ENCODE assay signal across 9 mouse cellular contexts in genomic region chrX:7764657-7765280, GRCm38 (mm10). TPM values are rescaled to one million over a fixed set of nuclear protein-coding genes. Genes with fewer than 3 reads are reported as not detected.
DNase-seq lines count a peak whose midpoint lies in the region; ATAC-seq and TF ChIP-seq lines count a peak whose summit lies in the region.
"Had no signal": no experiment of that assay in that cellular context is flagged by ENCODE, and none has a peak within 500 bp of the region (broad histone marks: within the 10 kb centered on the region; RNA-seq: fewer than 3 reads in every experiment).

No protein-coding gene starts in this region.

- peak overlapping the region; percentile 80 for H3K4me2 ChIP-seq in heart, embryonic 12.5 days
- peak overlapping the region; percentile 65 for H3K4me2 ChIP-seq in heart, postnatal 0 days (ENCODE audit: low read depth, low read length)

- no peak for TF ChIP-seq CTCF in heart, postnatal 0 days (IDR thresholded peaks at IDR 0.05; ENCODE audit: low read depth)

- WGBS in heart, embryonic 12.5 days: 19% methylated on average over 9 of the region's 9 CpGs
- WGBS in heart, postnatal 0 days: 31% methylated on average over 9 of the region's 9 CpGs
- 69% methylated on average over 9 of the region's 9 CpGs for WGBS in macrophage (ENCODE audit: missing documents)

- TF ChIP-seq EP300 in heart, postnatal 0 days (IDR thresholded peaks at IDR 0.05; ENCODE audit: low read depth): no peak

- H3K4me1 ChIP-seq in heart, embryonic 12.5 days (replicated peaks): peaks cover 24% of the 10 kb centered on the region
- peaks cover 2 to 9% of the 10 kb centered on the region in 2 experiments; a peak in 2 of 4 replicates for H3K4me1 ChIP-seq in ES-E14 (ENCODE audit: control insufficient read depth in 2 of 2, insufficient read depth in 2 of 2, low read length in 2 of 2, poor library complexity in 1 of 2)
- no peaks in the 10 kb centered on the region for H3K4me1 ChIP-seq in heart, postnatal 0 days (ENCODE audit: control insufficient read depth, insufficient read depth)

- H3K9ac ChIP-seq in heart, embryonic 12.5 days: peak overlapping the region; percentile 86
- H3K9ac ChIP-seq in ES-E14 (ENCODE audit: insufficient read depth, low read depth, low read length, poor library complexity, severe bottlenecking): peak overlapping the region; percentile 88
- no peak overlapping the region for H3K9ac ChIP-seq in heart, postnatal 0 days (replicated peaks; ENCODE audit: low read depth, low read length)

- intact Hi-C loops in gastrocnemius, postnatal 14 days (cut with DNase I; ENCODE audit: low total_unique reads): no loop called here

- in situ Hi-C loops in ES-E14 (cut with MboI; ENCODE audit: low sequenced_read_pairs in 2 of 2, unreplicated experiment in 2 of 2): no loop called here

- DNase-seq in heart, adult 18-20 months: no peak
- DNase-seq in ES-E14 (ENCODE audit: low read depth, low spot score): peak; percentile 59
- DNase-seq in heart, postnatal 0 days (ENCODE audit: low spot score): no peak
- DNase-seq in embryo, embryonic 11 days: no peak
- DNase-seq in gastrocnemius, postnatal 14 days: no peak
- DNase-seq in kidney, postnatal 36 days: no peak

- H3K79me2 ChIP-seq in macrophage (ENCODE audit: inconsistent target): peaks cover 46% of the 10 kb centered on the region

- H3K36me3 ChIP-seq in heart, embryonic 12.5 days: peaks cover 33% of the 10 kb centered on the region
- H3K36me3 ChIP-seq in ES-E14 (ENCODE audit: control insufficient read depth, insufficient read depth, low read length, poor library complexity, severe bottlenecking) (peaks cover 34% of the 10 kb centered on the region), macrophage (ENCODE audit: inconsistent target) (no peaks in the 10 kb centered on the region)
- H3K36me3 ChIP-seq in heart, postnatal 0 days (replicated peaks; ENCODE audit: control insufficient read depth, insufficient read depth, low read length): peaks cover 17% of the 10 kb centered on the region; the same call in 1 of the 2 replicates

- no peaks in the 10 kb centered on the region for H3K27me3 ChIP-seq in heart, embryonic 12.5 days (replicated peaks)
- no peaks in the 10 kb centered on the region for H3K27me3 ChIP-seq in heart, postnatal 0 days (ENCODE audit: control insufficient read depth, insufficient read depth, low read length)

- H3K4me3 ChIP-seq in heart, embryonic 12.5 days: peak overlapping the region; percentile 87
- peak overlapping the region; percentile 88 to 93 for H3K4me3 ChIP-seq in ES-E14 (ENCODE audit: insufficient read depth in 1 of 2, low read depth in 1 of 2, low read length in 2 of 2, poor library complexity in 1 of 2, severe bottlenecking in 1 of 2)
- H3K4me3 ChIP-seq in heart, postnatal 0 days (ENCODE audit: low read depth, low read length): peak overlapping the region; percentile 76; the same call in 1 of the 2 replicates
- peak overlapping the region; percentile 71 for H3K4me3 ChIP-seq in macrophage (ENCODE audit: inconsistent target)

- ATAC-seq in heart, embryonic 12.5 days (ENCODE audit: insufficient number of reproducible peaks, low FRiP score): no peak
- ATAC-seq in heart, postnatal 0 days (ENCODE audit: insufficient read depth, low read depth): no peak

- H3K9me3 ChIP-seq in heart, embryonic 12.5 days (replicated peaks): no peaks in the 10 kb centered on the region
- no peaks in the 10 kb centered on the region for H3K9me3 ChIP-seq in ES-E14 (ENCODE audit: control insufficient read depth, insufficient read depth, low read depth, low read length)
- H3K9me3 ChIP-seq in heart, postnatal 0 days (replicated peaks; ENCODE audit: control insufficient read depth, low read length): no peaks in the 10 kb centered on the region

- peak overlapping the region; percentile 60; the same call in 1 of the 2 replicates for H3K27ac ChIP-seq in heart, embryonic 12.5 days (ENCODE audit: poor library complexity, severe bottlenecking)
- peak overlapping the region; percentile 95 for H3K27ac ChIP-seq in ES-E14 (ENCODE audit: insufficient read depth, low read depth, low read length, poor library complexity, severe bottlenecking)
- no peak overlapping the region for H3K27ac ChIP-seq in heart, postnatal 0 days (ENCODE audit: low read depth)
- H3K27ac ChIP-seq in macrophage: peak overlapping the region; percentile 90

TF ChIP-seq in ES-E14, 5 proteins besides CTCF, POLR2A, EP300 and RAD21:
- TF ChIP-seq MAFK (IDR thresholded peaks at IDR 0.05; ENCODE audit: insufficient read depth, low read depth, low read length) (no peak), ZC3H11A (IDR thresholded peaks at IDR 0.05; ENCODE audit: borderline replicate concordance, low read depth, low read length) (no peak), ZNF384 (IDR thresholded peaks at IDR 0.05; ENCODE audit: low read depth, low read length) (no peak), CHD2 (IDR thresholded peaks at IDR 0.05; ENCODE audit: low read depth, low read length) (0 out of 2 replicates have a peak, but pooled peaks have one; percentile 8), HCFC1 (IDR thresholded peaks at IDR 0.05; ENCODE audit: borderline replicate concordance, insufficient read depth, low read length) (no peak)

RNA-seq across cellular contexts. Expression of gene Tfe3, which starts 2.4 kb away (rescaled TPM):
- polyA plus RNA-seq in heart, embryonic 12.5 days (2016; fragmentation: Nextera tagmentation; extraction: Ambion mirVana): 22.3 TPM in 2 replicates
- total RNA-seq in heart, adult 18-20 months (2021): 10 to 100 TPM; 12.6 to 13.0 TPM
- 32.3 and 45.8 TPM in 2 replicates for total RNA-seq in ES-E14 (2012; rRNA removed)
- 8.4 and 17.3 TPM in 2 replicates for total RNA-seq in heart, postnatal 0 days (2014; rRNA removed; ENCODE audit: low replicate concordance)
- polyA plus RNA-seq in heart, postnatal 0 days (2015; fragmentation: Nextera tagmentation; extraction: Ambion mirVana): 11.5 and 11.6 TPM in 2 replicates
- 100 to 1,000 TPM in 21 of 26 experiments, 10 to 100 TPM in 5; 48.3 to 200 (median 137) TPM for total RNA-seq in macrophage (2018; cell fraction: chromatin; rRNA removed)
- total RNA-seq in macrophage (2018; cell fraction: cytosol; rRNA removed): 100 to 1,000 TPM in 24 of 26 experiments, 10 to 100 TPM in 2; 82.4 to 125 (median 108) TPM
- total RNA-seq in macrophage (2018; cell fraction: nucleus; rRNA removed): 100 to 1,000 TPM in 22 of 26 experiments, 10 to 100 TPM in 4; 62.6 to 175 (median 138) TPM
- polyA plus RNA-seq in macrophage (2018): 100 to 140 TPM (median 106 TPM) in 3 replicates
- 1 to 10 TPM; 8.8 to 9.7 TPM for total RNA-seq in gastrocnemius, postnatal 14 days (2021)

RNA-seq across cellular contexts. Expression of gene Ccdc120, which starts 14.1 kb away (rescaled TPM):
- 6.6 and 8.2 TPM in 2 replicates for polyA plus RNA-seq in heart, embryonic 12.5 days (2016; fragmentation: Nextera tagmentation; extraction: Ambion mirVana)
- total RNA-seq in heart, adult 18-20 months (2021): under 1 TPM; 0.59 to 0.67 TPM
- 15.8 and 22.9 TPM in 2 replicates for total RNA-seq in ES-E14 (2012; rRNA removed)
- total RNA-seq in heart, postnatal 0 days (2014; rRNA removed; ENCODE audit: low replicate concordance): 0.92 and 5.8 TPM in 2 replicates
- polyA plus RNA-seq in heart, postnatal 0 days (2015; fragmentation: Nextera tagmentation; extraction: Ambion mirVana): 1.8 and 2.2 TPM in 2 replicates
- 10 to 100 TPM in 1 of 26 experiments, 1 to 10 TPM in 14, under 1 TPM in 7, not detected in 4; 0.16 to 10.8 (median 2.0) TPM for total RNA-seq in macrophage (2018; cell fraction: chromatin; rRNA removed)
- 1 to 10 TPM in 9 of 26 experiments, under 1 TPM in 17; 0.19 to 3.0 (median 0.73) TPM for total RNA-seq in macrophage (2018; cell fraction: cytosol; rRNA removed)
- 1 to 10 TPM in 15 of 26 experiments, under 1 TPM in 9, not detected in 2; 0.17 to 9.1 (median 1.4) TPM for total RNA-seq in macrophage (2018; cell fraction: nucleus; rRNA removed)
- polyA plus RNA-seq in macrophage (2018): 0.39 to 1.6 TPM (median 1.6 TPM) in 3 replicates
- 1 to 10 TPM in 1 of 2 experiments, under 1 TPM in 1; 0.86 to 1.8 TPM for total RNA-seq in gastrocnemius, postnatal 14 days (2021)
- total RNA-seq: monocyte, adult 5-6 weeks had no signal

RNA-seq across cellular contexts. Expression of gene Gripap1, which starts 24.8 kb away (rescaled TPM):
- polyA plus RNA-seq in heart, embryonic 12.5 days (2016; fragmentation: Nextera tagmentation; extraction: Ambion mirVana): 32.0 and 32.2 TPM in 2 replicates
- 10 to 100 TPM; 20.5 to 22.9 TPM for total RNA-seq in heart, adult 18-20 months (2021)
- 14.9 and 22.6 TPM in 2 replicates for total RNA-seq in ES-E14 (2012; rRNA removed)
- 2.4 and 6.8 TPM in 2 replicates for total RNA-seq in heart, postnatal 0 days (2014; rRNA removed; ENCODE audit: low replicate concordance)
- 17.5 and 19.3 TPM in 2 replicates for polyA plus RNA-seq in heart, postnatal 0 days (2015; fragmentation: Nextera tagmentation; extraction: Ambion mirVana)
- 100 to 1,000 TPM; 167 to 733 (median 315) TPM for total RNA-seq in macrophage (2018; cell fraction: chromatin; rRNA removed)
- 10 to 100 TPM; 23.4 to 54.3 (median 33.7) TPM for total RNA-seq in macrophage (2018; cell fraction: cytosol; rRNA removed)
- total RNA-seq in macrophage (2018; cell fraction: nucleus; rRNA removed): 100 to 1,000 TPM in 25 of 26 experiments, 10 to 100 TPM in 1; 79.0 to 430 (median 180) TPM
- polyA plus RNA-seq in macrophage (2018): 44.1 to 48.5 TPM (median 47.1 TPM) in 3 replicates
- total RNA-seq in gastrocnemius, postnatal 14 days (2021): 10 to 100 TPM; 16.8 to 17.4 TPM

RNA-seq across cellular contexts. Expression of gene Praf2, which starts 36.5 kb away (rescaled TPM):
- 43.5 and 44.3 TPM in 2 replicates for polyA plus RNA-seq in heart, embryonic 12.5 days (2016; fragmentation: Nextera tagmentation; extraction: Ambion mirVana)
- 1 to 10 TPM; 5.1 to 5.3 TPM for total RNA-seq in heart, adult 18-20 months (2021)
- total RNA-seq in ES-E14 (2012; rRNA removed): 41.9 and 48.0 TPM in 2 replicates
- 12.6 and 22.6 TPM in 2 replicates for total RNA-seq in heart, postnatal 0 days (2014; rRNA removed; ENCODE audit: low replicate concordance)
- polyA plus RNA-seq in heart, postnatal 0 days (2015; fragmentation: Nextera tagmentation; extraction: Ambion mirVana): 11.0 and 13.6 TPM in 2 replicates
- 1 to 10 TPM in 3 of 26 experiments, under 1 TPM in 3, not detected in 20; 0.54 to 8.8 (median 0.99) TPM for total RNA-seq in macrophage (2018; cell fraction: chromatin; rRNA removed)
- total RNA-seq in macrophage (2018; cell fraction: cytosol; rRNA removed): 10 to 100 TPM in 10 of 26 experiments, 1 to 10 TPM in 16; 5.8 to 13.0 (median 9.4) TPM
- 1 to 10 TPM; 1.2 to 7.5 (median 2.4) TPM for total RNA-seq in macrophage (2018; cell fraction: nucleus; rRNA removed)
- polyA plus RNA-seq in macrophage (2018): 7.2 to 12.3 TPM (median 7.3 TPM) in 3 replicates
- total RNA-seq in gastrocnemius, postnatal 14 days (2021): 1 to 10 TPM; 6.1 to 9.0 TPM

RNA-seq across cellular contexts. Expression of gene Gm45208, which starts 42.7 kb away (rescaled TPM):
- not detected in 2 replicates for polyA plus RNA-seq in heart, embryonic 12.5 days (2016; fragmentation: Nextera tagmentation; extraction: Ambion mirVana)
- not detected for total RNA-seq in heart, adult 18-20 months (2021)
- 0.26 TPM in 1 of 2 replicates, not detected in the other for total RNA-seq in ES-E14 (2012; rRNA removed)
- 3.1 TPM in 1 of 2 replicates, not detected in the other for total RNA-seq in heart, postnatal 0 days (2014; rRNA removed; ENCODE audit: low replicate concordance)
- not detected in 2 replicates for polyA plus RNA-seq in heart, postnatal 0 days (2015; fragmentation: Nextera tagmentation; extraction: Ambion mirVana)
- not detected for total RNA-seq in macrophage (2018; cell fraction: chromatin; rRNA removed)
- under 1 TPM in 2 of 26 experiments, not detected in 24; 0.29 to 0.37 TPM for total RNA-seq in macrophage (2018; cell fraction: cytosol; rRNA removed)
- total RNA-seq in macrophage (2018; cell fraction: nucleus; rRNA removed): not detected
- not detected in 3 replicates for polyA plus RNA-seq in macrophage (2018)
- not detected for total RNA-seq in gastrocnemius, postnatal 14 days (2021)
- total RNA-seq: monocyte, adult 5-6 weeks had no signal
